Mouse (Mus musculus) urinary bladder, postnatal 25 days (tissue): ENCODE measurements around the gene D17Wsu92e.

Source experiments
- DNase-seq: peaks from one replicate; pipeline ENCODE4 v3.0.0; 2022; ENCODE audit warnings: low spot score

The D17Wsu92e gene

DNA sequence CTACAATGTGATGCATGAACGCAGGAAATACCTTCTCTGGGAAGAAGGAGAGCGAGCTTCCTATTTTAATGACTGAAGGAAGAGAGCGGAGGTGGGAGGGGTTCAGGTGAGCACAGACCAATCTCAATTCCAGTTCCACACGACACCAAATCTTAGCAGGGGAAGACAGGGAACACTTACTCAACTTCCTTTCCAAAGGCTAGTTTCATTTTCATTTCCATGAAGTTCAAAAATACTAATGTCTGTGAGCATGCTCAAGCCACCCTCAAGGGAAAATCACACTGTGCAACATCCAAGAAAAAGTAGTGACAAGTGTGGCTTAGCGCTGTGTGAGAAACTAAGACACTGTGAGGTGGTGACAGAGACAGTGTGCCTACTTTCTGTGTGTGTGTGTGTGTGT is 30.4 kb downstream of the D17Wsu92e start:
- DNase-seq: no peak

GRCm38 (mm10) chr17:27788456-27789172 is 31.8 kb downstream of the D17Wsu92e start:
- no peak for DNase-seq

- DNase-seq: no peak
These were observed 36.9 kb downstream of the D17Wsu92e start for GRCm38 (mm10) chr17:27783567-27783966.

- no peak for DNase-seq
These were observed 39.3 kb downstream of the D17Wsu92e start for GRCm38 (mm10) chr17:27781059-27781687.

GRCm38 (mm10) chr17:27779755-27780154 is 40.7 kb downstream of the D17Wsu92e start:
- DNase-seq: no peak

- no peak for DNase-seq
These were observed 41.6 kb downstream of the D17Wsu92e start for GRCm38 (mm10) chr17:27778671-27779355.

- DNase-seq: no peak
These were observed 42.6 kb downstream of the D17Wsu92e start for GRCm38 (mm10) chr17:27777823-27778222.

GRCm38 (mm10) chr17:27774198-27774597 is 46.2 kb downstream of the D17Wsu92e start:
- DNase-seq: no peak

- DNase-seq: no peak
These were observed 48.8 kb downstream of the D17Wsu92e start for GRCm38 (mm10) chr17:27771616-27772015.

GRCm38 (mm10) chr17:27768817-27769542 is 51.5 kb downstream of the D17Wsu92e start:
- peak; percentile 65 for DNase-seq

DNA sequence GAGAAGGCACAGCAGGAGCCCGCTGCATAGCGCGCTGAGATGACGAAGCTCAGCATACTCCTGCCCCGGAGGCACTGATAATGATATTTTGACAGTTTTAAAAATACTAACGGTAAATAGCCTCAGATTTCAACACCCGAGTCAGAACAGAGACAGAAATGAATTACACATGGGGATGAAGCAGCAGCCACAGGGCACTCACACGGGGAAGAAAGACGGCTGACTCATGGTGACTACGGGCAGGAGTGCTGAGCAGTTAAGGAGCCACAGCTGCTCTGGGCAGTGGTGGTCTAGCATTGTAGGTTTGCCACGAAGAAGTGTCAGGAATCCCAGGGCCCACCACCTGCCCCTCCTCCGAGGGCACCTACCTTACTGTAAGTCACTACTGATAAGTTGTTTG is 52.9 kb downstream of the D17Wsu92e start:
- DNase-seq: no peak

GRCm38 (mm10) chr17:27767120-27767519 is 53.3 kb downstream of the D17Wsu92e start:
- no peak for DNase-seq

DNA sequence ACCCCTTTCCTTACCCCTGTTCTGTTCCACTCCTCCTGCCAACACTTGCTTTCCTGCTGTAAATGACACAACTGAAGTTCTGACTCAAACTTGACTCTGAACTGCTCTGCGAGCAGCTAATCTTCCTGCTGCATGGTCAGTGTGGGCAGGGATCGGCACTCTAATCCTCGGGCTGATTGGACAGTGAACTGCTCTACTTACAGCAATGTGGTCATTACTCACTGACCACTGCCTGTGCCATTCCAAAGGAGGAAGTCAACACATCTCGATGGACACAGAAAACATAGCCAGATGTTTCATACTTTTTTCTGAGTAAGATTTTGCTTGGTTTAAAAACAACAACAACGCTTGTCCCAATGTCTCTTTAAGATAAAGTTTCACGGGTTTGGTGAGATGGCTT is 55.4 kb downstream of the D17Wsu92e start:
- DNase-seq: no peak

DNA sequence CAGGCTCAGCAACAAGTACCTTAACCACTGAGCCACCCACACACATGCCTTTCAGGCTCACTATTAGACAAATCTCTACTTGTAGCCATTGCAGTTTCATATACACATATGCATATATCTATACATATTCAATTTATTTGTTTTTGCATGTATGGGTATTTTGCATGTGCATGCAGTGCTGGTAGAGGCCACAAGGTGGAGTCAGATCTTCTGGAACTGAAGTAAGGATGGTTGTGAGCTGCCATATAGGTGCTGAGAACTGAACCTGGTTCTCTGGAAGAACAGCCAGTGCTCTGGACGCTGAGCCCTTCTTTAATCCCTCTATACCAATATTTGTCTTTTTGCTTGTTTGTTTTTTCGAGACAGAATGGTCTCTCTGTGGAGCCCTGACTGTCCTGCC is 56.0 kb downstream of the D17Wsu92e start:
- no peak for DNase-seq

- no peak for DNase-seq
These were observed 57.6 kb downstream of the D17Wsu92e start for GRCm38 (mm10) chr17:27762884-27763283.

- DNase-seq: peak; percentile 40
These were observed 58.7 kb downstream of the D17Wsu92e start for GRCm38 (mm10) chr17:27761639-27762336.

- no peak for DNase-seq
These were observed 60.3 kb downstream of the D17Wsu92e start for GRCm38 (mm10) chr17:27760169-27760568.

DNA sequence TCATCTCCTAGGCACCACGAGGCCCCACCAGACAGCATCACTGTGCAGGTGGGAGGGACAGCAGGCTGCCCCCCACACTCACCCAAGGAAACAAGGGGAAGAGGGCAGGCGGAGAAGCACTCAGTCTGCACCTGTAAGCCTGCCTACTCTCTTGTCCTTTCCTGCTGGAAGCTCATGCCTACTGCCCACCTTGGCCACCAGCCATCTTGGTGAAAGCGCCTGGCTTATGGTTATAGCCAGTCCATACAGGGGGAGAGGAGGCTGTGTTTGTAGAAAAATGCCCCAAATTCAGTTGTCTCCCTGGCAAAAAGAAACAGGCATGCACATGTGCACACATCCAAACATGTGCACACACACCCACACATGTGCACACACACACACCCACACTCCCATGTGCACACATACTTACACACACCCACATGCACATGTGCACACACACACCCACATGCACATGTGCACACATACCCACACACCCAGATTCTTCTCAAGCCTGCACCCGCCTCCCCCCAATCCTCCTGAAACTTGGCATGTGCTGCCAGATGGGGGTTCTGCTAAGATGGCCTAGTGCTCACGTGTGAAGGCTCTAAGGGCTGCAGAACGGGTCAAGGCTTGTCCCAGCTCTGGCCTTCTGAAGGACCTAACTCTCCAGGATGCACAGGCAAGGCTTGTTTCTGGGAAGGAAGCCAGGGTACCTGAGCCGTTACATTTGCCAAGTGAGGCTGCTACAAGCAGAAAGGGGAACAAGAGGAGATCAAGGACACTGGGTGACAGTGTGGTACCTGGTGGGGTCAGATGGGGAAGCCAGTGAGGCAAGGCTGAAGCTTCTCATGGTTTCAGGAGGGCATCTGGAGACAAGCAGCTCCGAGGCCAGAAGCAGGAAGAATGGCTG is 68.9 kb downstream of the D17Wsu92e start:
- DNase-seq: no peak

- DNase-seq: no peak
These were observed 70.0 kb downstream of the D17Wsu92e start for GRCm38 (mm10) chr17:27750451-27750942.

- DNase-seq: no peak
These were observed 72.3 kb downstream of the D17Wsu92e start for GRCm38 (mm10) chr17:27748123-27748522.

GRCm38 (mm10) chr17:27746446-27746845 is 74.0 kb downstream of the D17Wsu92e start:
- no peak for DNase-seq
